8 mouse cellular contexts compared by ENCODE assay signal in genomic region chr17:56626754-56627470, GRCm38 (mm10). TPM values are rescaled to one million over a fixed set of nuclear protein-coding genes. Genes with fewer than 3 reads are reported as not detected.
A peak's percentile ranks its signal among the peaks of the same experiment; 100 is the strongest.
DNase-seq lines count a peak whose midpoint lies in the region; ATAC-seq and TF ChIP-seq lines count a peak whose summit lies in the region.

Lonp1 (minus strand) TSS chr17:56626887.

- under 1% methylated on average over 51 of the region's 51 CpGs for WGBS in forebrain, embryonic 16.5 days
- under 1% methylated on average over 51 of the region's 51 CpGs for WGBS in lung, embryonic 14.5 days
- under 1% methylated on average over 51 of the region's 51 CpGs for WGBS in olfactory bulb, adult 2 months
- under 1% methylated on average over 51 of the region's 51 CpGs for WGBS in thymus, adult 2 months

- H3K27me3 ChIP-seq in forebrain, embryonic 16.5 days (replicated peaks; ENCODE audit: control insufficient read depth, insufficient read depth, low read length) = no peaks in the 10 kb centered on the region
- H3K27me3 ChIP-seq in lung, embryonic 14.5 days (ENCODE audit: insufficient read depth, low read length) = no peaks in the 10 kb centered on the region
- H3K27me3 ChIP-seq in thymus, adult 2 months (ENCODE audit: control insufficient read depth, insufficient read depth, low read length) = no peaks in the 10 kb centered on the region; the same call in 1 of the 2 replicates

- no peaks in the 10 kb centered on the region for H3K9me3 ChIP-seq in ES-E14 (ENCODE audit: control insufficient read depth, insufficient read depth, low read depth, low read length)
- H3K9me3 ChIP-seq in forebrain, embryonic 16.5 days (ENCODE audit: control insufficient read depth, low read length) = no peaks in the 10 kb centered on the region
- no peaks in the 10 kb centered on the region for H3K9me3 ChIP-seq in lung, embryonic 14.5 days (ENCODE audit: low read depth, low read length)

- peak; percentile 94 for ATAC-seq in forebrain, embryonic 16.5 days
- ATAC-seq in lung, embryonic 14.5 days (ENCODE audit: insufficient read depth) = peak; percentile 90

- peak; percentile 97 for DNase-seq in ES-E14 (ENCODE audit: low read depth, low spot score)
- peak; percentile 97 for DNase-seq in cerebellum, adult 11-12 months
- DNase-seq in heart, postnatal 36 days = peak; percentile 93 to 94
- DNase-seq in layer of hippocampus, adult 2 months (ENCODE audit: low spot score in 2 of 2) = peak; percentile 95 to 96
- peak; percentile 100 for DNase-seq in lung, embryonic 14.5 days
- peak; percentile 96 for DNase-seq in thymus, adult 2 months

- H3K4me2 ChIP-seq in forebrain, embryonic 16.5 days (ENCODE audit: low read length) = peak within 1 kb of the TSS; percentile 97
- peak within 1 kb of the TSS; percentile 91 for H3K4me2 ChIP-seq in lung, embryonic 14.5 days

- in situ Hi-C loops in ES-E14 (cut with MboI; ENCODE audit: low sequenced_read_pairs in 2 of 2, unreplicated experiment in 2 of 2) = no loop called here

- H3K36me3 ChIP-seq in ES-E14 (ENCODE audit: control insufficient read depth, insufficient read depth, low read length, poor library complexity, severe bottlenecking) = peaks cover 17% of the 10 kb centered on the region
- H3K36me3 ChIP-seq in forebrain, embryonic 16.5 days (ENCODE audit: control insufficient read depth, insufficient read depth) = 0 out of 2 replicates have a peak, but pooled peaks cover 2% of the 10 kb centered on the region
- H3K36me3 ChIP-seq in lung, embryonic 14.5 days (ENCODE audit: insufficient read depth) = peaks cover 23% of the 10 kb centered on the region
- H3K36me3 ChIP-seq in thymus, adult 2 months (ENCODE audit: control insufficient read depth, insufficient read depth, low read length) = no peaks in the 10 kb centered on the region

- H3K4me3 ChIP-seq in ES-E14 (ENCODE audit: insufficient read depth in 1 of 2, low read depth in 1 of 2, low read length in 2 of 2, poor library complexity in 1 of 2, severe bottlenecking in 1 of 2) = peak within 1 kb of the TSS; percentile 85 to 97
- peak within 1 kb of the TSS; percentile 91 for H3K4me3 ChIP-seq in forebrain, embryonic 16.5 days (replicated peaks; ENCODE audit: low read length)
- peak within 1 kb of the TSS; percentile 63 for H3K4me3 ChIP-seq in layer of hippocampus, adult 2 months
- H3K4me3 ChIP-seq in lung, embryonic 14.5 days (ENCODE audit: low read depth, low read length) = peak within 1 kb of the TSS; percentile 96
- H3K4me3 ChIP-seq in olfactory bulb, adult 2 months (ENCODE audit: insufficient read depth, low read depth, low read length) = peak within 1 kb of the TSS; percentile 77
- peak within 1 kb of the TSS; percentile 93 for H3K4me3 ChIP-seq in thymus, adult 2 months (ENCODE audit: control insufficient read depth, insufficient read depth, low read length)

- no peak for TF ChIP-seq CTCF in layer of hippocampus, adult 2 months (conservative IDR thresholded peaks at IDR 0.05)
- TF ChIP-seq CTCF in lung, embryonic 14.5 days (IDR thresholded peaks at IDR 0.05; ENCODE audit: low read depth) = 0 out of 2 replicates have a peak, but pooled peaks have one; percentile 4
- TF ChIP-seq CTCF in olfactory bulb, adult 2 months (IDR thresholded peaks at IDR 0.05; ENCODE audit: insufficient read depth, low read depth, low read length) = no peak
- peak; percentile 37; the same call in 1 of the 2 replicates for TF ChIP-seq CTCF in thymus, adult 2 months (IDR thresholded peaks at IDR 0.05; ENCODE audit: borderline replicate concordance, control insufficient read depth, extremely low read depth, insufficient read depth, low read length, poor library complexity)

- intact Hi-C loops in heart, postnatal 36 days (cut with DNase I) = loop anchor here (5.0 kb wide), 3 partner anchors 40 to 205 kb away; partner anchors contain the start of genes Ndufa11, Rfx2 and Vmac

- H3K27ac ChIP-seq in ES-E14 (ENCODE audit: insufficient read depth, low read depth, low read length, poor library complexity, severe bottlenecking) = peak within 1 kb of the TSS; percentile 44
- H3K27ac ChIP-seq in forebrain, embryonic 16.5 days (ENCODE audit: low read length) = peak within 1 kb of the TSS; percentile 68
- peak within 1 kb of the TSS; percentile 84 for H3K27ac ChIP-seq in layer of hippocampus, adult 2 months
- peak within 1 kb of the TSS; percentile 65 for H3K27ac ChIP-seq in lung, embryonic 14.5 days (ENCODE audit: low read depth)
- H3K27ac ChIP-seq in olfactory bulb, adult 2 months (ENCODE audit: insufficient read depth, low read depth, low read length) = no peak within 1 kb of the TSS
- no peak within 1 kb of the TSS for H3K27ac ChIP-seq in thymus, adult 2 months (ENCODE audit: control insufficient read depth, insufficient read depth, low read length)

- peak within 1 kb of the TSS; percentile 96 for H3K9ac ChIP-seq in ES-E14 (ENCODE audit: insufficient read depth, low read depth, low read length, poor library complexity, severe bottlenecking)
- H3K9ac ChIP-seq in forebrain, embryonic 16.5 days (replicated peaks; ENCODE audit: low read depth, low read length) = peak within 1 kb of the TSS; percentile 85
- H3K9ac ChIP-seq in lung, embryonic 14.5 days = peak within 1 kb of the TSS; percentile 87

- peak; percentile 77 for TF ChIP-seq POLR2A in olfactory bulb, adult 2 months (IDR thresholded peaks at IDR 0.05; ENCODE audit: insufficient read depth, low read depth, low read length)
- TF ChIP-seq POLR2A in thymus, adult 2 months (IDR thresholded peaks at IDR 0.05; ENCODE audit: control insufficient read depth, extremely low read depth, insufficient read depth, low read length, poor library complexity) = peak; percentile 68

- H3K4me1 ChIP-seq in ES-E14 (ENCODE audit: control insufficient read depth in 2 of 2, insufficient read depth in 2 of 2, low read length in 2 of 2, poor library complexity in 1 of 2) = peaks cover 5 to 6% of the 10 kb centered on the region in 2 experiments; a peak in 2 of 4 replicates
- peaks cover 24% of the 10 kb centered on the region for H3K4me1 ChIP-seq in forebrain, embryonic 16.5 days (replicated peaks; ENCODE audit: control insufficient read depth, insufficient read depth, low read length)
- H3K4me1 ChIP-seq in lung, embryonic 14.5 days (ENCODE audit: insufficient read depth) = 0 out of 2 replicates have a peak, but pooled peaks cover 5% of the 10 kb centered on the region
- H3K4me1 ChIP-seq in olfactory bulb, adult 2 months (ENCODE audit: control insufficient read depth, insufficient read depth, low read length) = peaks cover 12% of the 10 kb centered on the region
- peaks cover 19% of the 10 kb centered on the region for H3K4me1 ChIP-seq in thymus, adult 2 months (replicated peaks; ENCODE audit: control insufficient read depth, insufficient read depth, low read length)

TF ChIP-seq in ES-E14, 5 proteins besides CTCF, POLR2A, EP300 and RAD21:
- TF ChIP-seq MAFK (IDR thresholded peaks at IDR 0.05; ENCODE audit: insufficient read depth, low read depth, low read length) (no peak), CHD2 (IDR thresholded peaks at IDR 0.05; ENCODE audit: low read depth, low read length) (no peak), ZC3H11A (IDR thresholded peaks at IDR 0.05; ENCODE audit: borderline replicate concordance, low read depth, low read length) (no peak), ZNF384 (IDR thresholded peaks at IDR 0.05; ENCODE audit: low read depth, low read length) (no peak), HCFC1 (IDR thresholded peaks at IDR 0.05; ENCODE audit: borderline replicate concordance, insufficient read depth, low read length) (peak; percentile 86)

RNA-seq across cellular contexts. Expression of gene Lonp1, which starts in this region (rescaled TPM):
- total RNA-seq in ES-E14 (2012; rRNA removed) = 169 and 222 TPM in 2 replicates
- polyA plus RNA-seq in forebrain, embryonic 16.5 days (2015; fragmentation: Nextera tagmentation; extraction: Ambion mirVana) = 48.2 and 48.6 TPM in 2 replicates
- total RNA-seq in heart, postnatal 36 days (2021) = 100 to 1,000 TPM; 118 to 124 TPM
- total RNA-seq in layer of hippocampus, adult 2 months (2021) = 10 to 100 TPM; 56.5 to 60.2 TPM
- 55.1 and 63.1 TPM in 2 replicates for polyA plus RNA-seq in lung, embryonic 14.5 days (2014; fragmentation: Nextera tagmentation; extraction: Ambion mirVana)
- polyA plus RNA-seq in olfactory bulb, adult 2 months (2012; ENCODE audit: insufficient read depth, insufficient read length, low replicate concordance, missing spikeins) = not detected in 2 replicates
- 74.5 and 82.6 TPM in 2 replicates for polyA plus RNA-seq in thymus, adult 2 months (2012; rRNA removed)

Comparison
In these comparisons a context has a peak if more than half of its experiments do, and no peak if none do; other contexts are left out.
1. RNA of gene Lonp1 (polyA plus RNA-seq): 74.5 to 82.6 TPM in thymus, adult 2 months, 55.1 to 63.1 TPM in lung, embryonic 14.5 days and 48.2 to 48.6 TPM in forebrain, embryonic 16.5 days; not detected in olfactory bulb, adult 2 months; every median in the first group is over 10 times any median in the second.
2. H3K27ac ChIP-seq: peak in ES-E14 (single experiment), forebrain, embryonic 16.5 days (single experiment), layer of hippocampus, adult 2 months (single experiment) and lung, embryonic 14.5 days (single experiment); none in olfactory bulb, adult 2 months (single experiment) and thymus, adult 2 months (single experiment).
3. CTCF ChIP-seq: peak in lung, embryonic 14.5 days (single experiment) and thymus, adult 2 months (single experiment); none in layer of hippocampus, adult 2 months (single experiment) and olfactory bulb, adult 2 months (single experiment).
4. Peak in every context shown above with its lines, with median percentiles within 50 percentile points of each other: DNase-seq, H3K4me3 ChIP-seq and H3K9ac ChIP-seq.